Mouse (Mus musculus) cerebellum, adult 2 months (tissue): ENCODE measurements around the gene Tnp2.

ENCODE experiments used
- CTCF ChIP-seq: fragments of 200-500 bp; IDR thresholded peaks from 2 replicates; pipeline ENCODE4 v1.5.1; 2011; ENCODE audit warnings: low read depth, mild to moderate bottlenecking, control low read depth, low read length, moderate library complexity, borderline replicate concordance; ENCODE audit not compliant: insufficient read depth
- POLR2A ChIP-seq: fragments of 200-500 bp; IDR thresholded peaks from 2 replicates; pipeline ENCODE4 v1.6.1; 2011; ENCODE audit warnings: low read length, control low read depth, borderline replicate concordance; ENCODE audit not compliant: insufficient read depth

GRCm38 (mm10) chr16:10810376-10810775, 21.9 kb upstream of the Tnp2 start:
- TF ChIP-seq CTCF = no peak
- TF ChIP-seq POLR2A = no peak
